Mouse (Mus musculus): ENCODE measurements around the gene Gm21190. TPM values are rescaled to one million over a fixed set of nuclear protein-coding genes. Genes with fewer than 3 reads are reported as not detected.
"Not testable (repeated sequence)": the region's sequence is repeated elsewhere in the genome, so short reads cannot be mapped to it uniquely, and the experiment has no call there.

Gm21190 gene
- not detected in 2 replicates for polyA plus RNA-seq (2015; fragmentation: Nextera tagmentation; extraction: Ambion mirVana)

DNA sequence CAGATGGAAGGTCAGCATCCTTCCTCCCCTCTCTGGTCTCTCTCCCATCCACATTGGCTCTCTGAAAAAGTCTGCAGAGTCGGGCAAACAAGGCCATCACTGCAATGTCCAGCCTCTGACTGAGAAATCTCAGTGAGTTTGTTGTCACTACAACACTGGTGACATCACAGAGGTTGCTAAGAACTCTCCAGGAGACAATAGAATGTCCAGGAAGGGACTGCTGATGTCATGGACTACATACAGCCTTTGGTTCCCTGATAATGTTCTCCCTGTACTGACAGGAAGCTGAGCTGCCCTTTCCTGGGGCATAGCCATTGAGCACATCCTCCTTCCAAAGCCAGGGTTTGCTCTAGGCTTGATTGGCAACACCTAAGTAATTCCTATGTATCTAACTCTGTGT, at the start of gene Gm21190:
Gene Gm21190, minus strand, starts transcription at position 101 of the 400 bp plus-strand sequence.
- 22% methylated on average over 1 of the region's 1 CpGs for WGBS
- not testable (repeated sequence) for H3K27ac ChIP-seq; H3K9ac ChIP-seq; H3K36me3 ChIP-seq; H3K4me2 ChIP-seq; H3K4me1 ChIP-seq; H3K9me3 ChIP-seq; H3K27me3 ChIP-seq; ATAC-seq (ENCODE audit: borderline replicate concordance, extremely low read depth, low FRiP score, low TSS enrichment); H3K4me3 ChIP-seq

- H3K4me1 ChIP-seq; H3K36me3 ChIP-seq; H3K4me3 ChIP-seq; H3K27ac ChIP-seq; ATAC-seq (ENCODE audit: borderline replicate concordance, extremely low read depth, low FRiP score, low TSS enrichment); H3K9me3 ChIP-seq; H3K4me2 ChIP-seq; H3K27me3 ChIP-seq; H3K9ac ChIP-seq: not testable (repeated sequence)
- WGBS, result 20% methylated on average over 1 of the region's 1 CpGs
These were observed 48.0 kb upstream of the Gm21190 start, which contains the start of gene Gm21083 for GRCm38 (mm10) chr5:15577033-15577432. TSS of gene Gm21083 (plus strand) at chr5:15577333.

GRCm38 (mm10) chr5:15573735-15574134, 44.7 kb upstream of the Gm21190 start:
- not testable (repeated sequence) for H3K27ac ChIP-seq; H3K4me2 ChIP-seq; H3K4me1 ChIP-seq; H3K9me3 ChIP-seq; H3K4me3 ChIP-seq; H3K36me3 ChIP-seq; ATAC-seq (ENCODE audit: borderline replicate concordance, extremely low read depth, low FRiP score, low TSS enrichment); H3K9ac ChIP-seq; H3K27me3 ChIP-seq

- H3K9ac ChIP-seq, H3K4me3 ChIP-seq: not testable (repeated sequence)
- ATAC-seq (ENCODE audit: borderline replicate concordance, extremely low read depth, low FRiP score, low TSS enrichment), result peak; percentile 36
These were observed 32.6 kb upstream of the Gm21190 start for GRCm38 (mm10) chr5:15561425-15562264.

GRCm38 (mm10) chr5:15558654-15559053, 29.6 kb upstream of the Gm21190 start:
- H3K36me3 ChIP-seq, H3K27me3 ChIP-seq, H3K9ac ChIP-seq, H3K4me1 ChIP-seq, H3K9me3 ChIP-seq, H3K27ac ChIP-seq, H3K4me2 ChIP-seq, H3K4me3 ChIP-seq: not testable (repeated sequence)
- WGBS, result 53% methylated on average over 1 of the region's 1 CpGs
- peak; percentile 73; the same call in 1 of the 2 replicates for ATAC-seq (ENCODE audit: borderline replicate concordance, extremely low read depth, low FRiP score, low TSS enrichment)

More at GRCm38 (mm10) chr5:15561425-15562264, 32.6 kb upstream of the Gm21190 start:
- H3K36me3 ChIP-seq, H3K27me3 ChIP-seq, H3K4me2 ChIP-seq, H3K9me3 ChIP-seq, H3K4me1 ChIP-seq, H3K27ac ChIP-seq: not testable (repeated sequence)
- 68% methylated on average over 3 of the region's 3 CpGs for WGBS

- H3K4me1 ChIP-seq; H3K27me3 ChIP-seq; H3K36me3 ChIP-seq; H3K27ac ChIP-seq; ATAC-seq (ENCODE audit: borderline replicate concordance, extremely low read depth, low FRiP score, low TSS enrichment); H3K4me2 ChIP-seq; H3K4me3 ChIP-seq; H3K9me3 ChIP-seq; H3K9ac ChIP-seq: not testable (repeated sequence)
- 15% methylated on average over 3 of the region's 3 CpGs for whole genome bisulfite sequencing
These were observed 20.6 kb upstream of the Gm21190 start for GRCm38 (mm10) chr5:15549606-15550005.

DNA sequence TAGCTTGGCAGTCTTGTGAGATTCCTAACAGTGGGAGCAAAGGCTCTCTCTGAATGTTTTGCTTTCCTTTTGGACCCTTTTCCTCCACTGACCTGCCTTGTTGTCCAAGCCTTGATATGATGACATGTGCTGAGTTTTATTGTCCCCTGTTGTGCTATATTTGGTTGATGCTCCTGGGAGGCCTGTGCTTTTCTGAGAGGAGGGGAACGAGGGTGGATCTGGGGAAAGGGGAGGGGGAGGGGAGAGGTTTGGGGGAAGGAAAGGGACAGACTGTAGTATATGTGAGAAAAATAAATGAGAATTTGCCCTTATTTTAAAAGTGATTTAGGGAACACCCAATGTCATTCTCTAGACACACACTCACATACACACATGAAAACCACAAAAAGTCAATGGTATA, 20.1 kb upstream of the Gm21190 start:
- H3K27ac ChIP-seq; H3K4me1 ChIP-seq; H3K27me3 ChIP-seq; ATAC-seq (ENCODE audit: borderline replicate concordance, extremely low read depth, low FRiP score, low TSS enrichment); H3K4me2 ChIP-seq; H3K36me3 ChIP-seq; H3K4me3 ChIP-seq; H3K9me3 ChIP-seq; H3K9ac ChIP-seq: not testable (repeated sequence)
- WGBS, result 29% methylated on average over 1 of the region's 1 CpGs

GRCm38 (mm10) chr5:15548642-15549041, 19.6 kb upstream of the Gm21190 start:
- not testable (repeated sequence) for H3K4me3 ChIP-seq; H3K9ac ChIP-seq; H3K4me1 ChIP-seq; ATAC-seq (ENCODE audit: borderline replicate concordance, extremely low read depth, low FRiP score, low TSS enrichment); H3K36me3 ChIP-seq; H3K27ac ChIP-seq; H3K9me3 ChIP-seq; H3K4me2 ChIP-seq; H3K27me3 ChIP-seq
- WGBS, result 68% methylated on average over 6 of the region's 6 CpGs

DNA sequence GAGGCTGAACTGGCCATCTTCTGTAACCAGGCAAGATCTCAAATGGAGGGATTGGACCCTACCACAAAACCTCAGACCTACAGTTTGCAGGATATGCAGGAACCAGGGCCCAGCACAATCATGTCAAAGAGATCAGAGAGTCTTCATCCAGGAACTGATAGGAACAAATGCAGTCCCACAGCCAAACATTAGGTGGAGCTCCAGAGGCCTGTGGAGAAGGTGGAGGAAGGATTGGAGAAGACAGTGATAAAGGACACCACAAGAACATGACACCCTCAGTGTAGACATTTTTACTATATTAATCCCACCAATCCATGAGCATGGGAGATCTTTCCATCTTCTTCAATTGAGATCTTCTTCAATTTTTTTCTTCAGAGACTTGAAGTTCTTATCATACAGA, 6.6 kb downstream of the Gm21190 start:
- H3K27ac ChIP-seq; H3K36me3 ChIP-seq; H3K27me3 ChIP-seq; H3K9ac ChIP-seq; H3K4me2 ChIP-seq; H3K4me3 ChIP-seq; H3K4me1 ChIP-seq; ATAC-seq (ENCODE audit: borderline replicate concordance, extremely low read depth, low FRiP score, low TSS enrichment); H3K9me3 ChIP-seq: not testable (repeated sequence)

- H3K27me3 ChIP-seq; ATAC-seq (ENCODE audit: borderline replicate concordance, extremely low read depth, low FRiP score, low TSS enrichment): not testable (repeated sequence)
- 39% methylated on average over 2 of the region's 2 CpGs for WGBS
These were observed 7.0 kb downstream of the Gm21190 start for GRCm38 (mm10) chr5:15522028-15522427.

GRCm38 (mm10) chr5:15520418-15520817, 8.6 kb downstream of the Gm21190 start:
- ATAC-seq (ENCODE audit: borderline replicate concordance, extremely low read depth, low FRiP score, low TSS enrichment); H3K27ac ChIP-seq; H3K4me1 ChIP-seq; H3K36me3 ChIP-seq; H3K9ac ChIP-seq; H3K4me3 ChIP-seq; H3K9me3 ChIP-seq; H3K4me2 ChIP-seq; H3K27me3 ChIP-seq: not testable (repeated sequence)
- 13% methylated on average over 5 of the region's 5 CpGs for WGBS

More at GRCm38 (mm10) chr5:15522028-15522427, 7.0 kb downstream of the Gm21190 start:
- H3K4me3 ChIP-seq, H3K9me3 ChIP-seq, H3K4me2 ChIP-seq, H3K27ac ChIP-seq, H3K4me1 ChIP-seq, H3K36me3 ChIP-seq, H3K9ac ChIP-seq: not testable (repeated sequence)

GRCm38 (mm10) chr5:15517150-15517549, 11.9 kb downstream of the Gm21190 start:
- not testable (repeated sequence) for H3K4me1 ChIP-seq; H3K9me3 ChIP-seq; ATAC-seq (ENCODE audit: borderline replicate concordance, extremely low read depth, low FRiP score, low TSS enrichment); H3K4me3 ChIP-seq; H3K36me3 ChIP-seq; H3K9ac ChIP-seq; H3K4me2 ChIP-seq; H3K27ac ChIP-seq; H3K27me3 ChIP-seq
- WGBS, result 63% methylated on average over 2 of the region's 2 CpGs

All from lung, embryonic 15.5 days (tissue).